Mouse (Mus musculus) adrenal gland, postnatal 10 days (tissue): ENCODE results near the gene P3h3. TPM values are rescaled to one million over a fixed set of nuclear protein-coding genes. Genes with fewer than 3 reads are reported as not detected.
"Not testable (repeated sequence)": the region's sequence is repeated elsewhere in the genome, so short reads cannot be mapped to it uniquely, and the experiment has no call there.

ENCODE experiments used
- DNase-seq: peaks from one replicate; pipeline ENCODE4 v3.0.0; 2021; ENCODE audit warnings: mixed read lengths
- total RNA-seq, 2 experiments: library from RNA; stranded (reverse); gene quantifications; 2 replicates each; pipeline ENCODE4 v1.2.3; 2021

Gene P3h3
- total RNA-seq, 2 experiments from 2014 or later = 26.6 to 29.6 TPM

- not testable (repeated sequence) for DNase-seq
These were observed 26.4 kb downstream of the P3h3 start for GRCm38 (mm10) chr6:124831199-124831598.

- peak; percentile 95 for DNase-seq
These were observed 27.5 kb downstream of the P3h3 start for GRCm38 (mm10) chr6:124829799-124830700.

GRCm38 (mm10) chr6:124828868-124829798 lies 28.4 kb downstream of the P3h3 start, which contains the start of the genes Usp5 and Cdca3:
TSS of gene Usp5 (minus strand) at chr6:124829484.
TSS of gene Cdca3 (plus strand) at chr6:124829547.
- DNase-seq = peak; percentile 98

- peak; percentile 71 for DNase-seq
These were observed 29.4 kb downstream of the P3h3 start for GRCm38 (mm10) chr6:124828101-124828592.

- DNase-seq = no peak
These were observed 35.5 kb downstream of the P3h3 start for GRCm38 (mm10) chr6:124822049-124822448.

- no peak for DNase-seq
These were observed 36.7 kb downstream of the P3h3 start for GRCm38 (mm10) chr6:124820891-124821290.

- no peak for DNase-seq
These were observed 39.6 kb downstream of the P3h3 start for GRCm38 (mm10) chr6:124817971-124818370.

- DNase-seq = no peak
These were observed 40.0 kb downstream of the P3h3 start for GRCm38 (mm10) chr6:124817563-124817962.

- DNase-seq = no peak
These were observed 40.4 kb downstream of the P3h3 start for GRCm38 (mm10) chr6:124817125-124817524.

GRCm38 (mm10) chr6:124816611-124817010 lies 40.9 kb downstream of the P3h3 start:
- no peak for DNase-seq

GRCm38 (mm10) chr6:124814858-124815774 lies 42.4 kb downstream of the P3h3 start:
- DNase-seq = no peak

GRCm38 (mm10) chr6:124814448-124814847 lies 43.1 kb downstream of the P3h3 start:
- no peak for DNase-seq

GRCm38 (mm10) chr6:124813933-124814332 lies 43.6 kb downstream of the P3h3 start, which contains the start of gene Tpi1:
TSS of gene Tpi1 (minus strand) at chr6:124814296.
- peak; percentile 95 for DNase-seq

GRCm38 (mm10) chr6:124813496-124813895 lies 44.1 kb downstream of the P3h3 start:
- DNase-seq = peak; percentile 75

GRCm38 (mm10) chr6:124812848-124813247 lies 44.7 kb downstream of the P3h3 start:
- DNase-seq = no peak

GRCm38 (mm10) chr6:124811701-124812560 lies 45.6 kb downstream of the P3h3 start:
- no peak for DNase-seq

GRCm38 (mm10) chr6:124811403-124811665 lies 46.2 kb downstream of the P3h3 start:
- DNase-seq = no peak

GRCm38 (mm10) chr6:124810566-124811402 lies 46.8 kb downstream of the P3h3 start:
- DNase-seq = not testable (repeated sequence)

GRCm38 (mm10) chr6:124809775-124810538 lies 47.6 kb downstream of the P3h3 start:
- DNase-seq = peak; percentile 40
